Mouse (Mus musculus): ENCODE results near the gene Flywch2. TPM values are rescaled to one million over a fixed set of nuclear protein-coding genes. Genes with fewer than 3 reads are reported as not detected.

Flywch2 gene
- polyA plus RNA-seq, 1 experiment, result 54.6 TPM

DNA sequence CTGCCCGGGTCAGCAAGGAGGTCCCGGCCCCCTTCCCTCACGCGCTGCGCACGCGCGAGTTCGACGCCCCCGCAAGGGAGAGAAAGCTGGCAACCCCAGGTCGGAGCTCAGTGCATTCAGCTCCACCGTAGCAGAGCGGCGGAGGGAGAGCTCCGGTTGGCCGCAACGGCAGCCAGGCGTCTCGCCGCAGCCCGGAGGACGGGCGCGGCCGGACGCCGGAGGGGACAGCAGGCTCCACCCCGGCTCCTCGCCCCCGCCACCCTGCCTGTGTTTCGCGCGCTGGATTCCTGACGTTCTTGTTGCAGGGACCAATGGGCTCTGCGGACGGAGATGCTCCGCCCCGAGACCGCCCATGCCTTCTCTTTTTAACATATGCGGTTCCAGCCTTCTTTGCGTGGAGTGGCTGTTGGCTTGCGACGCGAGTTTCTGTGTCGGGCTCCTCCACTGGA, 45.7 kb downstream of the Flywch2 start:
- DNase-seq (ENCODE audit: low read depth), result peak; percentile 96
- no peak for TF ChIP-seq CTCF (IDR thresholded peaks at IDR 0.05; ENCODE audit: borderline replicate concordance, extremely low read depth, insufficient read depth, insufficient read length)
- peak; percentile 91 for TF ChIP-seq POLR2A (IDR thresholded peaks at IDR 0.05; ENCODE audit: borderline replicate concordance, extremely low read depth, insufficient read depth, insufficient read length, poor library complexity, severe bottlenecking)

- TF ChIP-seq CTCF (IDR thresholded peaks at IDR 0.05; ENCODE audit: borderline replicate concordance, extremely low read depth, insufficient read depth, insufficient read length) (no peak), POLR2A (IDR thresholded peaks at IDR 0.05; ENCODE audit: borderline replicate concordance, extremely low read depth, insufficient read depth, insufficient read length, poor library complexity, severe bottlenecking) (no peak)
- peak; percentile 73 for DNase-seq (ENCODE audit: low read depth)
These were observed 46.4 kb downstream of the Flywch2 start for GRCm38 (mm10) chr17:23739202-23740135.

DNA sequence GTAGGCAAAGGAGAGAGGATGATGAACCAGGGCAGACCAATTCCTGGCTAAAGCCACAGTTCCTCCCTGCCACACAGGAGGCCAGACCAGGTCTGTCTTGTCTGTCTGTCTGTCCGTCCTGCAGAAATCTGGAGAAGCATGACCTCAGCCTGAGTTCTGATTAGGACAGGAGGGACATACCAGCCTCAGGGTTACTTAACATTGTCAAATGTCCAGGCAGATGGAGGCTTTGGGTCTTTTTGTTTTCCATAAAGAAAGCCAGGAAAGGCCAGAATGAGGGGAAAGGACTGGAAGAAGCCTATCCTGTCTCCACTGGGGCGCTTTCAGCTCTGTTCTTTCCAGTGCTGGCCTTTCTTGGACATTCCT, 47.1 kb downstream of the Flywch2 start:
- DNase-seq (ENCODE audit: low read depth), result no peak
- TF ChIP-seq CTCF (IDR thresholded peaks at IDR 0.05; ENCODE audit: borderline replicate concordance, extremely low read depth, insufficient read depth, insufficient read length), result no peak
- no peak for TF ChIP-seq POLR2A (IDR thresholded peaks at IDR 0.05; ENCODE audit: borderline replicate concordance, extremely low read depth, insufficient read depth, insufficient read length, poor library complexity, severe bottlenecking)

DNA sequence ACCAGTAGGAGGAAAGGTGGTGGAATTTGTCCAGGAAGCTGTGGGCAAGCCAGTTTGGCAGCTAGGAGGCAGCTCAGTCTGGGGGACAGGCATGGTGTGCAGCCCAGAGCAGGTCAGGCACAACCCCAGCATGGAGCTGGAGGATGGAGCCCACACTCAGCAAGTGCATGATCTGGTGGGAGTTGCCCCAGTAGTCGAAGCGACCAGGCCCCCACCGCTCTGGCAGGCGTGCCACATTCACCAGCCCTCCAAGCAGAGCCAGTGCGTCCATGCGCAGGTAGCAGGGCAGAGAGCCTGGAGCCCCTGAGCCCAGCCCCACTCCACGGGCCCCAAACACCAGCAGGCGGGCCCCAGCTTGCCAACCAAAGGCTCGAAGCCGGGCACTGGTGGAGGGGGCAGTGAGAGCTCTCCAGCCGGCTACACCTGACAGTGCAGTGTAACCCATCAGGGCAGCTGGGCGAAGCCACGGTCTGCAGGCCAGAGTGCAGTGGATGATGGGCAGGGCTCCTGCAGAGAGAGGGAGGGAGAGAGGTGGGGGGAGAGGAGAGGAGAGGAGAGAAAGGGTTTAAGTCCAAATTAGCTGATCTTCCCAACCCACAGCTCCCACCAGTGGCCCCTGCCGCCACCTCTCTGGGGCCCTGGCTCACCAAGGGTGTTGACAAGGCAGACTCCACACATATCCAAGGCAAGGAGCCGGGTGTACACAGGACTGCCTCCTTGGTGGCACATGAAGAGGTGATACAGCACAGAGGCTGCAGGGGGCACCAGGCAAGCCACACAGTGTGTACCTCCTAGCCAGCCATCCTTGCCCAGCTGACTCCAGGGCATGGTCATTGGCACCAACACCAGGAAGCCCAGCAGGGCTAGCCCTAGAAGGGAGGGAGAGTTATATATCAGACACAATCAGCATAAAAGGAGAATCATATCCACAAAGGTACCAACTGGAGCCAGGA, 48.1 kb downstream of the Flywch2 start:
- DNase-seq (ENCODE audit: low read depth), result no peak
- TF ChIP-seq CTCF (IDR thresholded peaks at IDR 0.05; ENCODE audit: borderline replicate concordance, extremely low read depth, insufficient read depth, insufficient read length) (peak; percentile 8; the same call in 1 of the 2 replicates), POLR2A (IDR thresholded peaks at IDR 0.05; ENCODE audit: borderline replicate concordance, extremely low read depth, insufficient read depth, insufficient read length, poor library complexity, severe bottlenecking) (no peak)

DNA sequence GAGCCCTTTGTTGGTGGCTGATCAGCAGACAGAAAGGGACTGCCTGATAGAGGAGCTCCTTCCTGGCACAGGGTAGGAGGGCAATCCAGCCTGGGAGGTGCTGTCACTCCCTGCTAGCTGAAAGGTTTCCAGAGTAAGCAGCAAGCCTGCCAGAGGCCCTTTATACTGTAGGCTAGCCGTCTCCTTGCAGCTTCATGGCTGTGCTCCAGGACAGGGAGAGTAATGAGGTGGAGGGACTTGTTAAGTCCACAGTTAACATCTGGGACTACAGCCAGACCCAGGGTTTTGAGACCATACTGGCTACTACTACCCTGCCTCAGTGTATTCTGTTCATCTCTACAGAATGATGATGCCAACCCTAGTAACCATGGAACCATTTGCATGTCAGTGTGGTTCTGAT, 51.5 kb downstream of the Flywch2 start:
- TF ChIP-seq CTCF (IDR thresholded peaks at IDR 0.05; ENCODE audit: borderline replicate concordance, extremely low read depth, insufficient read depth, insufficient read length) (no peak), POLR2A (IDR thresholded peaks at IDR 0.05; ENCODE audit: borderline replicate concordance, extremely low read depth, insufficient read depth, insufficient read length, poor library complexity, severe bottlenecking) (no peak)
- peak; percentile 65 for DNase-seq (ENCODE audit: low read depth)

DNA sequence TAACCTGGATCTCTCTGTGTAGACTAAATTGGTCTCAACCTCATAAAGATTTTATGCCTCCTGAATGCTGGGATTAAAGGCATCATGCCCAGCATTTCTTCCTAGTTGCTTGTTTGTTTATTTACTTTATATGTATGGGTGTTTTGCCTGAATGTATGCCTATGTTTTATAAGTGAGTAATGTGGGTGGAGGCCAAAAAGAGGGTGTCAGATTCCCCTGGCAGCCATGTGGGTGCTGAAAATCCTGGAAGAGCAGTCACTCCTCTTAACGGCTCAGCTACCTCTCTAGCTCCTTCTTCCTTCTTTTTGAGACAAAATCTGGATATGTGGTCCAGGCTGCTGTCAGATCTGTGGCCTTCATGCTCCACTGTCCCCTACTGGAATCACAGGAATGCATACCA, 55.4 kb downstream of the Flywch2 start:
- no peak for TF ChIP-seq CTCF (IDR thresholded peaks at IDR 0.05; ENCODE audit: borderline replicate concordance, extremely low read depth, insufficient read depth, insufficient read length)
- no peak for TF ChIP-seq POLR2A (IDR thresholded peaks at IDR 0.05; ENCODE audit: borderline replicate concordance, extremely low read depth, insufficient read depth, insufficient read length, poor library complexity, severe bottlenecking)

More for the DNA sequence above, 55.4 kb downstream of the Flywch2 start:
- no peak for DNase-seq (ENCODE audit: low read depth)

Other genes with a start within 250 kb of the Flywch2 start
- 16.7 and 21.4 TPM in 2 replicates for gene Zfp213, start 221.8 kb downstream of the Flywch2 start, polyA plus RNA-seq (2012; rRNA removed)
- 46.8 and 47.4 TPM in 2 replicates for gene Zfp13, start 186.6 kb downstream of the Flywch2 start, polyA plus RNA-seq (2012; rRNA removed)
- gene Zscan10, start 185.2 kb downstream of the Flywch2 start, polyA plus RNA-seq (2012; rRNA removed), result 0.05 and 0.22 TPM in 2 replicates
- 1.3 and 1.9 TPM in 2 replicates for gene Mmp25, start 140.8 kb downstream of the Flywch2 start, polyA plus RNA-seq (2012; rRNA removed)
- gene Bicdl2, start 125.6 kb downstream of the Flywch2 start, polyA plus RNA-seq (2012; rRNA removed), result 0.08 and 0.24 TPM in 2 replicates
- 67.6 and 81.2 TPM in 2 replicates for gene Hcfc1r1, start 112.5 kb downstream of the Flywch2 start, polyA plus RNA-seq (2012; rRNA removed)
- gene Thoc6, start 112.2 kb downstream of the Flywch2 start, polyA plus RNA-seq (2012; rRNA removed), result 38.7 and 54.6 TPM in 2 replicates
- gene Tnfrsf12a, start 108.6 kb downstream of the Flywch2 start, polyA plus RNA-seq (2012; rRNA removed), result 1.7 and 2.1 TPM in 2 replicates
- 0.83 and 1.3 TPM in 2 replicates for gene Cldn6, start 106.8 kb downstream of the Flywch2 start, polyA plus RNA-seq (2012; rRNA removed)
- gene Cldn9, start 102.1 kb downstream of the Flywch2 start, polyA plus RNA-seq (2012; rRNA removed), result 0.92 and 0.93 TPM in 2 replicates
- 0.14 and 0.28 TPM in 2 replicates for gene 1520401A03Rik, start 63.3 kb downstream of the Flywch2 start, polyA plus RNA-seq (2012; rRNA removed)
- gene Pkmyt1, start 59.7 kb downstream of the Flywch2 start, polyA plus RNA-seq (2012; rRNA removed), result 24.4 and 47.9 TPM in 2 replicates
- 33.3 and 41.0 TPM in 2 replicates for gene Paqr4, start 45.2 kb downstream of the Flywch2 start, polyA plus RNA-seq (2012; rRNA removed)
- gene Kremen2, start 40.2 kb downstream of the Flywch2 start, polyA plus RNA-seq (2012; rRNA removed), result 2.8 and 3.7 TPM in 2 replicates
- gene Flywch1, start 14.5 kb downstream of the Flywch2 start, polyA plus RNA-seq (2012; rRNA removed), result 110 and 150 TPM in 2 replicates
- gene Srrm2, start 4.5 kb upstream of the Flywch2 start, polyA plus RNA-seq (2012; rRNA removed), result 749 and 826 TPM in 2 replicates
- 824 and 1,130 TPM in 2 replicates for gene Elob, start 43.1 kb upstream of the Flywch2 start, polyA plus RNA-seq (2012; rRNA removed)
- gene Prss33, start 50.0 kb upstream of the Flywch2 start, polyA plus RNA-seq (2012; rRNA removed), result 0.38 and 0.54 TPM in 2 replicates
- gene Prss32, start 57.8 kb upstream of the Flywch2 start, polyA plus RNA-seq (2012; rRNA removed), result 0.04 and 0.24 TPM in 2 replicates
- gene Prss41, start 58.1 kb upstream of the Flywch2 start, polyA plus RNA-seq (2012; rRNA removed), result 1.3 and 2.1 TPM in 2 replicates
- gene Prss21, start 82.0 kb upstream of the Flywch2 start, polyA plus RNA-seq (2012; rRNA removed), result not detected in 2 replicates
- not detected in 2 replicates for gene Dcpp1, start 94.8 kb upstream of the Flywch2 start, polyA plus RNA-seq (2012; rRNA removed)
- gene Dcpp2, start 94.8 kb upstream of the Flywch2 start, polyA plus RNA-seq (2012; rRNA removed), result not detected in 2 replicates
- gene Dcpp3, start 131.4 kb upstream of the Flywch2 start, polyA plus RNA-seq (2012; rRNA removed), result not detected in 2 replicates
- not detected in 2 replicates for gene Sbp, start 155.6 kb upstream of the Flywch2 start, polyA plus RNA-seq (2012; rRNA removed)
- not detected in 2 replicates for gene Sbpl, start 169.2 kb upstream of the Flywch2 start, polyA plus RNA-seq (2012; rRNA removed)
- gene Prss30, start 194.5 kb upstream of the Flywch2 start, polyA plus RNA-seq (2012; rRNA removed), result 0.05 and 0.15 TPM in 2 replicates
- gene Prss22, start 212.0 kb upstream of the Flywch2 start, polyA plus RNA-seq (2012; rRNA removed), result 0.11 TPM in 1 of 2 replicates, not detected in the other

Measured in brain, embryonic 14.5 days (tissue).